Mouse (Mus musculus): ENCODE results near the gene Rhbdl3. TPM values are rescaled to one million over a fixed set of nuclear protein-coding genes. Genes with fewer than 3 reads are reported as not detected.
"Not testable (repeated sequence)": the region's sequence is repeated elsewhere in the genome, so short reads cannot be mapped to it uniquely, and the experiment has no call there.

Rhbdl3 gene
- polyA plus RNA-seq, 1 experiment from 2014 or later = 3.8 TPM

- Histone ChIP-seq H3K27me3 (ENCODE audit: control insufficient read depth, insufficient read depth, low read length) (no peaks in the 10 kb centered on the region), H3K27ac (ENCODE audit: low read depth, low read length) (peak within 1 kb of the TSS; percentile 92), H3K4me3 (ENCODE audit: low read depth, low read length) (peak within 1 kb of the TSS; percentile 82), H3K36me3 (ENCODE audit: control insufficient read depth, insufficient read depth, low read length) (no peaks in the 10 kb centered on the region), H3K4me1 (ENCODE audit: control insufficient read depth, insufficient read depth, low read length) (peaks cover 10% of the 10 kb centered on the region; the same call in 1 of the 2 replicates), H3K4me2 (ENCODE audit: low read depth, low read length) (peak within 1 kb of the TSS; percentile 60), H3K9ac (replicated peaks; ENCODE audit: low read depth, low read length) (peak within 1 kb of the TSS; percentile 94), H3K9me3 (ENCODE audit: control insufficient read depth, low read length) (no peaks in the 10 kb centered on the region)
- peak; percentile 91 for ATAC-seq (ENCODE audit: low read depth)
- 1% methylated on average over 43 of the region's 43 CpGs for WGBS
These were observed 77.2 kb downstream of the Rhbdl3 start, which contains the start of gene 5730455P16Rik for GRCm38 (mm10) chr11:80377712-80378451. 5730455P16Rik (minus strand) TSS chr11:80378034.

DNA sequence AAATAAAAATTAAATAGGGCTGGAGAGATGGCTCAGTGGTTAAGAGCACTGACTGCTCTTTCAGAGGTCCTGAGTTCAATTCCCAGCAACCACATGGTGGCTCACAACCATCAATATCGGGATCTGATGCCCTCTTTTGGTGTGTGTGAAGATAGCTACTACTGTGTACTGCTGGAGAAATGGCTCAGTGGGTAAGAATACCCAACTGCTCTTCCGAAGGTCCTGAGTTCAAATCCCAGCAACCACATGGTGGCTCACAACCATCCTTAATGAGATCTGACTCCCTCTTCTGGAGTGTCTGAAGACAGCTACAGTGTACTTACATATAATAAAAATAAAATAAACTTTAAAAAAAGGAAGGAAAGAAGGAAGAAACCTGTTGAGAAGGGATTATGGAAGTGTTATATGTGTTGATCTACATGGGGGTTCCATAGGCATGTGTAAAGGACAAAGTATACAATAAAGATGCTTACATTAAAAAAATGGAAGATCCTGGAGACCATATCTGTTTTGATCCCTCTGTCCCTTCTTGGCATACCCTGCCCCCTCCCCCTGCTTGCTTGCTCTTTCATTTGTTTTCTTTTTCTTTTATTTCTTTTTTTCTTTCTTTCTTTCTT is 77.8 kb downstream of the Rhbdl3 start:
- Histone ChIP-seq H3K4me2 (ENCODE audit: low read depth, low read length) (peak overlapping the region; percentile 60), H3K27ac (ENCODE audit: low read depth, low read length) (peak overlapping the region; percentile 92; the same call in 1 of the 2 replicates), H3K9ac (replicated peaks; ENCODE audit: low read depth, low read length) (peak overlapping the region; percentile 94; the same call in 1 of the 2 replicates), H3K4me3 (ENCODE audit: low read depth, low read length) (peak overlapping the region; percentile 82)
- ATAC-seq (ENCODE audit: low read depth); H3K27me3 ChIP-seq (ENCODE audit: control insufficient read depth, insufficient read depth, low read length); H3K9me3 ChIP-seq (ENCODE audit: control insufficient read depth, low read length); H3K36me3 ChIP-seq (ENCODE audit: control insufficient read depth, insufficient read depth, low read length); H3K4me1 ChIP-seq (ENCODE audit: control insufficient read depth, insufficient read depth, low read length): not testable (repeated sequence)
- 58% methylated on average over 2 of the region's 2 CpGs for WGBS

DNA sequence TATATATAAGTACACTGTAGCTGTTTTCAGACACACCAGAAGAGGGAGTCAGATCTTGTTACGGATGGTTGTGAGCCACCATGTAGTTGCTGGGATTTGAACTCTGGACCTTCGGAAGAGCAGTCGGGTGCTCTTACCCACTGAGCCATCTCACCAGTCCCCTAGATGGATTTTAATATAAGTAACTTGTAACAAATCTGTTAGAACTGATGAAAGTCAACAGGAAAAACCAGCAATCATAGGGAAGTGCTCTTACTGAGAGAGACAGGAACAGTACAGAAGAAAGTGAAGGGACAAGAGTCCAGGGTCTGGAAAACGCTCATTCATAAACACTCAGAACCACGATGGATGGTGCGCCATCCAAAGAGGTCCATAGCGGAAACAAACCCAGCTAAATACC is 78.5 kb downstream of the Rhbdl3 start:
- 98% methylated on average over 7 of the region's 7 CpGs for WGBS
- H3K36me3 ChIP-seq (ENCODE audit: control insufficient read depth, insufficient read depth, low read length); ATAC-seq (ENCODE audit: low read depth); H3K27me3 ChIP-seq (ENCODE audit: control insufficient read depth, insufficient read depth, low read length); H3K9ac ChIP-seq (replicated peaks; ENCODE audit: low read depth, low read length); H3K27ac ChIP-seq (ENCODE audit: low read depth, low read length); H3K4me3 ChIP-seq (ENCODE audit: low read depth, low read length); H3K4me1 ChIP-seq (ENCODE audit: control insufficient read depth, insufficient read depth, low read length); H3K9me3 ChIP-seq (ENCODE audit: control insufficient read depth, low read length); H3K4me2 ChIP-seq (ENCODE audit: low read depth, low read length): not testable (repeated sequence)

- peak overlapping the region; percentile 86 for H3K4me3 ChIP-seq (ENCODE audit: low read depth, low read length)
- peak overlapping the region; percentile 87 for H3K27ac ChIP-seq (ENCODE audit: low read depth, low read length)
- H3K36me3 ChIP-seq (ENCODE audit: control insufficient read depth, insufficient read depth, low read length) = peaks cover 6% of the 10 kb centered on the region; the same call in 1 of the 2 replicates
- peak overlapping the region; percentile 60 for H3K4me2 ChIP-seq (ENCODE audit: low read depth, low read length)
- ATAC-seq (ENCODE audit: low read depth) = peak; percentile 12; the same call in 1 of the 2 replicates
- H3K27me3 ChIP-seq (ENCODE audit: control insufficient read depth, insufficient read depth, low read length) = no peaks in the 10 kb centered on the region
- peak overlapping the region; percentile 55 for H3K9ac ChIP-seq (replicated peaks; ENCODE audit: low read depth, low read length)
- 6% methylated on average over 12 of the region's 12 CpGs for WGBS
- H3K9me3 ChIP-seq (ENCODE audit: control insufficient read depth, low read length) = no peaks in the 10 kb centered on the region
- peaks cover 23% of the 10 kb centered on the region for H3K4me1 ChIP-seq (ENCODE audit: control insufficient read depth, insufficient read depth, low read length)
These were observed 81.9 kb downstream of the Rhbdl3 start for GRCm38 (mm10) chr11:80382626-80383018.

DNA sequence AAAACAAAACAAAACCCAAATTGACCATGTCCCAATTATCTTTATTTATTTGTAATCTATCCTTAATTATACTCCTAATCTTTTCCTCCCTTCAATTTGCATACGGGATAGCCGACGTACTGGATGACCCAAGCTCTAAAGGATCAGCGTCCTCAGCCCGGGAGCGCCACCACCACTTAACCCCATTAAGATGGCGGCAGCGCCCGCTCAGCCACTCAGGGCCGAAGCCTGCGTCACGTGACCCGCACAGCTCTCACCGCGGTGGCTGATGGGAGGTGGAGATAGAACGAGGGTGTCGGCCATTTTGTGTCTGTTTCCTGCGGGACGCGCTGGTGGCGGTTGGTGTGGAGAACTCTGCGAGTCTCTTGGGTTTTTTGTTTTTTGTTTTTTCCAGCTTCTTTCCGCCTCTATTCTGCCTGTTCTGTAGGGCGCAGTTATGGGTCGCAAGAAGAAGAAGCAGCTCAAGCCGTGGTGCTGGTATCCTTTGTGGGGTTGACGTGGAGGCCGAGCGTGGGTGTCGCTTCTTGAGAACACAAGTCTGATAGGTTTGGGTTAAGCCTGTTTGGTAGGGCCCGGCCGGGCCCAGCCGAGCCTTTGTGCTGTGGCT is 82.4 kb downstream of the Rhbdl3 start, which contains the start of gene Zfp207:
Gene Zfp207 (plus strand): TSS at position 261 of the 607 bp plus-strand sequence.
- peak within 1 kb of the TSS; percentile 87 for H3K27ac ChIP-seq (ENCODE audit: low read depth, low read length)
- H3K4me2 ChIP-seq (ENCODE audit: low read depth, low read length) = peak within 1 kb of the TSS; percentile 98
- H3K36me3 ChIP-seq (ENCODE audit: control insufficient read depth, insufficient read depth, low read length) = peaks cover 10% of the 10 kb centered on the region; the same call in 1 of the 2 replicates
- no peaks in the 10 kb centered on the region for H3K9me3 ChIP-seq (ENCODE audit: control insufficient read depth, low read length)
- peak; percentile 96 for ATAC-seq (ENCODE audit: low read depth)
- H3K27me3 ChIP-seq (ENCODE audit: control insufficient read depth, insufficient read depth, low read length) = no peaks in the 10 kb centered on the region
- under 1% methylated on average over 33 of the region's 33 CpGs for WGBS
- peak within 1 kb of the TSS; percentile 86 for H3K4me3 ChIP-seq (ENCODE audit: low read depth, low read length)
- peaks cover 23% of the 10 kb centered on the region for H3K4me1 ChIP-seq (ENCODE audit: control insufficient read depth, insufficient read depth, low read length)
- H3K9ac ChIP-seq (replicated peaks; ENCODE audit: low read depth, low read length) = peak within 1 kb of the TSS; percentile 93

DNA sequence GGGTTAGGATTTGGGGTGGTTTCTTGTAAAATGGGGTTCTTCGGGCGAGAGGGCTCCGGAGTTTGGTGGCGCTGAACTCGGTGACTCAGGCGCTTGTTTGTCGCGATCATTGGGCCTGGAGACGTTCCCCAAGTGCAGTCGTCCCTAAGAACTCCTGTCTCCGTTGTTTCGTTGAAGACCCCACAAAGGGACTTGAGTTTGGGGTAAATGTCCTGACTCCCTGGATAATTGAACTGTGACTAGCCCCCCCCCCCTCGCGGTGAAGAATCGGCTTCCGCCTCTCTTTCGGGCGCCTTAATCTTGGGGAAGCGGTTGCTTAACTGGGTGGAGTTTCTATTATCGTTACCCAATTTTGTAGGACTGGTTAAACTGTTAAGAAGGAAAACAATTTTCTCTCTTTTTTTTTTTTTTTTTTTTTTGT is 82.9 kb downstream of the Rhbdl3 start:
- H3K9ac ChIP-seq (replicated peaks; ENCODE audit: low read depth, low read length) = peak overlapping the region; percentile 93
- no peaks in the 10 kb centered on the region for H3K9me3 ChIP-seq (ENCODE audit: control insufficient read depth, low read length)
- peak overlapping the region; percentile 21; the same call in 1 of the 2 replicates for H3K4me2 ChIP-seq (ENCODE audit: low read depth, low read length)
- peak overlapping the region; percentile 86 for H3K4me3 ChIP-seq (ENCODE audit: low read depth, low read length)
- no peaks in the 10 kb centered on the region for H3K27me3 ChIP-seq (ENCODE audit: control insufficient read depth, insufficient read depth, low read length)
- H3K27ac ChIP-seq (ENCODE audit: low read depth, low read length) = peak overlapping the region; percentile 87
- under 1% methylated on average over 20 of the region's 20 CpGs for WGBS
- peaks cover 23% of the 10 kb centered on the region for H3K4me1 ChIP-seq (ENCODE audit: control insufficient read depth, insufficient read depth, low read length)
- ATAC-seq (ENCODE audit: low read depth) = peak; percentile 15; the same call in 1 of the 2 replicates
- H3K36me3 ChIP-seq (ENCODE audit: control insufficient read depth, insufficient read depth, low read length) = peaks cover 10% of the 10 kb centered on the region

- H3K27ac ChIP-seq (ENCODE audit: low read depth, low read length) = no peak overlapping the region
- H3K9me3 ChIP-seq (ENCODE audit: control insufficient read depth, low read length) = no peaks in the 10 kb centered on the region
- peaks cover 16% of the 10 kb centered on the region for H3K36me3 ChIP-seq (ENCODE audit: control insufficient read depth, insufficient read depth, low read length)
- no peaks in the 10 kb centered on the region for H3K27me3 ChIP-seq (ENCODE audit: control insufficient read depth, insufficient read depth, low read length)
- H3K4me2 ChIP-seq (ENCODE audit: low read depth, low read length) = peak overlapping the region; percentile 98
- ATAC-seq (ENCODE audit: low read depth) = no peak
- H3K4me3 ChIP-seq (ENCODE audit: low read depth, low read length) = peak overlapping the region; percentile 86
- H3K4me1 ChIP-seq (ENCODE audit: control insufficient read depth, insufficient read depth, low read length) = peaks cover 23% of the 10 kb centered on the region
- H3K9ac ChIP-seq (replicated peaks; ENCODE audit: low read depth, low read length) = peak overlapping the region; percentile 52
These were observed 83.7 kb downstream of the Rhbdl3 start for GRCm38 (mm10) chr11:80384461-80384860.

- Histone ChIP-seq H3K9me3 (ENCODE audit: control insufficient read depth, low read length) (no peaks in the 10 kb centered on the region), H3K4me1 (ENCODE audit: control insufficient read depth, insufficient read depth, low read length) (peaks cover 23% of the 10 kb centered on the region), H3K27ac (ENCODE audit: low read depth, low read length) (no peak overlapping the region), H3K27me3 (ENCODE audit: control insufficient read depth, insufficient read depth, low read length) (no peaks in the 10 kb centered on the region), H3K4me2 (ENCODE audit: low read depth, low read length) (peak overlapping the region; percentile 98), H3K9ac (replicated peaks; ENCODE audit: low read depth, low read length) (peak overlapping the region; percentile 52), H3K4me3 (ENCODE audit: low read depth, low read length) (peak overlapping the region; percentile 86), H3K36me3 (ENCODE audit: control insufficient read depth, insufficient read depth, low read length) (peaks cover 16% of the 10 kb centered on the region)
- WGBS = 62% methylated on average over 4 of the region's 4 CpGs
- no peak for ATAC-seq (ENCODE audit: low read depth)
These were observed 84.3 kb downstream of the Rhbdl3 start for GRCm38 (mm10) chr11:80385055-80385454.

Data from neural tube, embryonic 14.5 days (tissue).